Mouse (Mus musculus) heart, embryonic 14.5 days (tissue): ENCODE data around the gene Olfr32. TPM values are rescaled to one million over a fixed set of nuclear protein-coding genes. Genes with fewer than 3 reads are reported as not detected.
"Not testable (repeated sequence)": the region's sequence is repeated elsewhere in the genome, so short reads cannot be mapped to it uniquely, and the experiment has no call there.

Experiments
- ATAC-seq: fragments of 200-750 bp; cut with Nextera tagmentation; 2 replicates; pipeline ENCODE4 v1.8.0; 2017; ENCODE audit warnings: low read depth, moderate TSS enrichment; ENCODE audit not compliant: insufficient number of reproducible peaks, insufficient read depth, low FRiP score
- H3K27ac ChIP-seq, 2 experiments: fragments of 200-500 bp in 1 of 2; fragments of 300-500 bp in 1 of 2; sonication (generic) in 1 of 2; replicated peaks in 1 of 2; 2 replicates each; pipeline ENCODE4 v1.5.1; 2012 to 2014; ENCODE audit warnings: low read depth in 2 of 2, low read length in 2 of 2, control low read depth in 1 of 2, mild to moderate bottlenecking in 1 of 2, mixed read lengths in 1 of 2; ENCODE audit not compliant: control insufficient read depth in 1 of 2, insufficient read depth in 1 of 2
- H3K27me3 ChIP-seq: fragments of 300-500 bp; sonication (generic); 2 replicates; pipeline ENCODE4 v1.6.1; 2014; ENCODE audit warnings: mild to moderate bottlenecking, low read length, control low read depth; ENCODE audit not compliant: control insufficient read depth, insufficient read depth
- H3K36me3 ChIP-seq: fragments of 300-500 bp; sonication (generic); 2 replicates; pipeline ENCODE4 v1.6.1; 2014; ENCODE audit warnings: mild to moderate bottlenecking, control low read depth, low read length, mixed read lengths; ENCODE audit not compliant: control insufficient read depth, insufficient read depth
- H3K4me1 ChIP-seq, 2 experiments: fragments of 200-500 bp in 1 of 2; fragments of 300-500 bp in 1 of 2; sonication (generic) in 1 of 2; 2 replicates each; pipeline ENCODE4 v1.6.1; 2012 to 2014; ENCODE audit warnings: low read length in 2 of 2, control low read depth in 1 of 2, mixed read lengths in 1 of 2; ENCODE audit not compliant: control insufficient read depth in 2 of 2, insufficient read depth in 2 of 2
- H3K4me2 ChIP-seq: fragments of 300-500 bp; sonication (generic); 2 replicates; pipeline ENCODE4 v1.6.1; 2014; ENCODE audit warnings: mild to moderate bottlenecking, low read length
- H3K4me3 ChIP-seq, 2 experiments: fragments of 200-500 bp in 1 of 2; fragments of 300-500 bp in 1 of 2; sonication (generic) in 1 of 2; 2 replicates each; pipeline ENCODE4 v1.5.1; 2012 to 2014; ENCODE audit warnings: low read length in 2 of 2, mild to moderate bottlenecking in 2 of 2, control low read depth in 1 of 2, low read depth in 1 of 2, moderate library complexity in 1 of 2; ENCODE audit not compliant: control insufficient read depth in 1 of 2, insufficient read depth in 1 of 2
- H3K9ac ChIP-seq: fragments of 300-500 bp; sonication (generic); 2 replicates; pipeline ENCODE4 v1.6.1; 2014; ENCODE audit warnings: mild to moderate bottlenecking, low read length
- H3K9me3 ChIP-seq: fragments of 300-500 bp; sonication (generic); 2 replicates; pipeline ENCODE4 v1.6.1; 2016; ENCODE audit warnings: low read length, control low read depth; ENCODE audit not compliant: control insufficient read depth
- WGBS: fragments of 180-500 bp; shearing (Covaris S2); extraction: QIAGEN DNeasy Blood & Tissue Kit; methylation state at CpG from one replicate; pipeline ENCODE4 v1.1.7; 2014; 5-methylcytosine and 5-hydroxymethylcytosine counted together
- polyA plus RNA-seq: library from polyadenylated mRNA; unstranded; fragments of >200 nt; fragmentation: Nextera tagmentation; extraction: Ambion mirVana; gene quantifications from 2 replicates; pipeline ENCODE4 v1.2.1, GENCODE M21; 2014

Gene Olfr32
- polyA plus RNA-seq, result not detected in 2 replicates

- Histone ChIP-seq H3K4me3 (no peak within 1 kb of the TSS), H3K9me3 (no peaks in the 10 kb centered on the region)
- ATAC-seq, result no peak
Observed at GRCm38 (mm10) chr2:90142196-90142595, at the start of gene Olfr32. Olfr32 (minus strand) TSS chr2:90142296.

DNA sequence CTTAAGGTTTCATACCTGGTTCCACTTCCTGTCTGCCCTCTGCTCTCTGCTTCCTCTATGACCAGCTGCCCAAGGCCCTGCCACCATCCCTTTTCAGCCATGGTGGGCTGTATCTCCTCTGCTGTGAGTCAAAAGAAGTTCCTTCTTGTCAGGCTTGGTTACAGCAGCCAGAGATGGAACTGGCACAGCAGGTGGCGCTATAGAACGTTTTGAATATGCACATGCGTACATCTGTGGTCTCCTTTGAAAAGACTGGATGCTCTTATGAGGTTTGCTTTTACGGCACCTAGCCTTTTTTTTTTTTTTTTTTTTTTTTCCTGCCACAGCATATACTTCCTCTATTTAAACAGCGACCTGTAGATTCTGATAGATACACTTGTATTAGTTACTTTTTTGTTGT is 45.0 kb upstream of the Olfr32 start:
- no CpG with 5 or more reads among the region's 5 CpGs for WGBS
- H3K36me3 ChIP-seq, ATAC-seq, H3K9ac ChIP-seq, H3K9me3 ChIP-seq, H3K4me3 ChIP-seq, H3K4me1 ChIP-seq, H3K27ac ChIP-seq, H3K4me2 ChIP-seq, H3K27me3 ChIP-seq: not testable (repeated sequence)

More at GRCm38 (mm10) chr2:90142196-90142595, at the start of gene Olfr32:
- no peak within 1 kb of the TSS for H3K9ac ChIP-seq
- no peaks in the 10 kb centered on the region for H3K4me1 ChIP-seq
- no peaks in the 10 kb centered on the region for H3K36me3 ChIP-seq
- H3K27ac ChIP-seq, result no peak within 1 kb of the TSS
- no peak within 1 kb of the TSS for H3K4me2 ChIP-seq
- H3K27me3 ChIP-seq, result no peaks in the 10 kb centered on the region

DNA sequence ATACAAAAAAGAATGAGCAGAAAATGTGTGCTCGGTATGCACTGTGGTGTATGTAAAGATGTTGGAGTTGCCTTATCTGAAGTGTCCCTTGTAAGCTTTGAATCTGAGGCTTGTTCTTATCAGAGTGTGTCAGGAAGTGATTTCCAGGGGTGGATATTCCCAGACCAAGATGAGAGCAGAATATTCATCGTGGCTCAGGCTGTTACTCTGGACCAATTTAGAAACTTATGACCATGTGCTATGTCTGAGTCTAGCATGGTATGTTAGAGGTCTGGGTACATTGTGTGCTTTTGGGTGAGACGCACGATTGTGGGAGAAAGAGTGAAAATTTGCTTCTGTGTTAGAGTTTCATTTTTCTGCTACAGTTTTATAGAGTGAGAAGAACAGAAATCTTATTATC is 44.0 kb upstream of the Olfr32 start:
- H3K4me2 ChIP-seq, H3K4me3 ChIP-seq, H3K27ac ChIP-seq, H3K36me3 ChIP-seq, H3K27me3 ChIP-seq, H3K4me1 ChIP-seq, H3K9ac ChIP-seq, H3K9me3 ChIP-seq, ATAC-seq: not testable (repeated sequence)
- no CpG with 5 or more reads among the region's 4 CpGs for WGBS

DNA sequence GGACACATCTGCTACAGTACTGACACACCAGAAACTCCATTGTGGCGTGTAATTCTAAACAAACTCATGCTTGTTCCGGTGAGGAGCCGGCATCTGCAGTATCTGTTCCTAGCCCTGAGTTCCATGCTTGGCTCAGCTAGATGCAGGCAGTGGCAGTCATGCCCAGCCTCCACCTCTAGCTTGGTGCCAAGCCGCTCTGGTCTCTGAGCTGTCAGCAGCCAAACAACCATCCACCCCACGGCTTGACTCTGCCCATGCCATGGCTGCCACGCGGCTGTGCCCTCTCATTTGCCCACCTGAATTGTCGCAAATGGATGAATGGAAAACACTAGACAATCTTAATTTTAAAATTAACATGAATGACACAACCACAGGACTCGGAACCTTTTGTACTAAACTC is 11.8 kb upstream of the Olfr32 start:
- Histone ChIP-seq H3K9me3 (no peaks in the 10 kb centered on the region), H3K4me3 (no peak overlapping the region), H3K27ac (no peak overlapping the region), H3K9ac (no peak overlapping the region), H3K27me3 (no peaks in the 10 kb centered on the region), H3K4me1 (no peaks in the 10 kb centered on the region), H3K36me3 (no peaks in the 10 kb centered on the region), H3K4me2 (no peak overlapping the region)
- ATAC-seq, result no peak
- WGBS, result 90% methylated on average over 9 of the region's 9 CpGs

DNA sequence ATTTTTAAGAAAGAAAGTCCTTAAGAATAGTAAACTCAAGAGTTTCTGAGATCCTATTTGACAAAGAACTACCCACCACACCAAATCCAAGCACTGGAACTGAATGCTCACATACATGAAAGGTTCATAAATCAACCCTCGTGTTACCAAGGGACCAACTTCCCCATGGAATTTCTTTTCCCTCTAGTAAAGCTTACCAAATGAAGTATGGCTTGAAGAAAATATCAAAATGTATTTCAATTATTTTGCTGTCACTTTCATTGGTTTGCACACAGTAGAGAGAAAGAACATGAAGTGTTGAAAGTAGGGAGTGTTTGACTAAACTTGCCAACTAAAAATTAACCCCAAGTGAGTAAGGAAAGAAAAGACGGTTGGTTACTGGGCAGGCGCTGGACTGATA is 10.9 kb upstream of the Olfr32 start, which contains the start of gene Olfr1270:
Olfr1270 (minus strand) TSS at position 101 of the 400 bp plus-strand sequence.
- ATAC-seq, result no peak
- H3K4me1 ChIP-seq, result no peaks in the 10 kb centered on the region
- H3K36me3 ChIP-seq, result no peaks in the 10 kb centered on the region
- WGBS, result 79% methylated on average over 3 of the region's 3 CpGs
- no peak within 1 kb of the TSS for H3K4me2 ChIP-seq
- H3K27ac ChIP-seq, result no peak within 1 kb of the TSS
- H3K27me3 ChIP-seq, result no peaks in the 10 kb centered on the region
- H3K9ac ChIP-seq, result no peak within 1 kb of the TSS
- no peak within 1 kb of the TSS for H3K4me3 ChIP-seq
- H3K9me3 ChIP-seq, result no peaks in the 10 kb centered on the region

GRCm38 (mm10) chr2:90121312-90121711 is 20.8 kb downstream of the Olfr32 start, which contains the start of gene Olfr1269:
Olfr1269 (minus strand) TSS chr2:90121412.
- no peaks in the 10 kb centered on the region for H3K36me3 ChIP-seq
- no peaks in the 10 kb centered on the region for H3K4me1 ChIP-seq
- ATAC-seq, result no peak
- 68% methylated on average over 1 of the region's 1 CpGs for WGBS
- H3K9ac ChIP-seq, result no peak within 1 kb of the TSS
- H3K27ac ChIP-seq, result no peak within 1 kb of the TSS
- H3K27me3 ChIP-seq, result no peaks in the 10 kb centered on the region
- no peak within 1 kb of the TSS for H3K4me2 ChIP-seq
- H3K4me3 ChIP-seq, result no peak within 1 kb of the TSS
- 0 out of 2 replicates have a peak, but pooled peaks cover 3% of the 10 kb centered on the region for H3K9me3 ChIP-seq

Other genes with a start within 250 kb of the Olfr32 start
- gene Olfr1258, start 215.0 kb downstream of the Olfr32 start, polyA plus RNA-seq, result not detected in 2 replicates
- not detected in 2 replicates for gene Olfr1259, start 193.6 kb downstream of the Olfr32 start, polyA plus RNA-seq
- gene Olfr1260, start 168.0 kb downstream of the Olfr32 start, polyA plus RNA-seq, result not detected in 2 replicates
- not detected in 2 replicates for gene Olfr1261, start 151.1 kb downstream of the Olfr32 start, polyA plus RNA-seq
- not detected in 2 replicates for gene Olfr1262, start 142.2 kb downstream of the Olfr32 start, polyA plus RNA-seq
- not detected in 2 replicates for gene Olfr1263, start 130.2 kb downstream of the Olfr32 start, polyA plus RNA-seq
- not detected in 2 replicates for gene Olfr1264, start 116.7 kb downstream of the Olfr32 start, polyA plus RNA-seq
- not detected in 2 replicates for gene Olfr1265, start 107.0 kb downstream of the Olfr32 start, polyA plus RNA-seq
- gene Olfr140, start 78.7 kb downstream of the Olfr32 start, polyA plus RNA-seq, result not detected in 2 replicates
- gene Olfr1269, start 20.9 kb downstream of the Olfr32 start, polyA plus RNA-seq, result not detected in 2 replicates
- gene Olfr1270, start 10.8 kb upstream of the Olfr32 start, polyA plus RNA-seq, result not detected in 2 replicates
- gene Olfr1506, start 82.2 kb upstream of the Olfr32 start, polyA plus RNA-seq, result not detected in 2 replicates
- not detected in 2 replicates for gene Olfr142, start 115.3 kb upstream of the Olfr32 start, polyA plus RNA-seq
- not detected in 2 replicates for gene Olfr1271, start 128.7 kb upstream of the Olfr32 start, polyA plus RNA-seq
- not detected in 2 replicates for gene Olfr1272, start 150.5 kb upstream of the Olfr32 start, polyA plus RNA-seq
- not detected in 2 replicates for gene Gm13769, start 179.9 kb upstream of the Olfr32 start, polyA plus RNA-seq